Mouse (Mus musculus) lung, embryonic 16.5 days (tissue): ENCODE results near the gene Gng2. TPM values are rescaled to one million over a fixed set of nuclear protein-coding genes. Genes with fewer than 3 reads are reported as not detected.
A peak's percentile ranks its signal among the peaks of the same experiment; 100 is the strongest.

Experiments used
- ATAC-seq: fragments of 200-750 bp; cut with Nextera tagmentation; 2 replicates; pipeline ENCODE4 v1.8.0; 2017; ENCODE audit warnings: low read depth, mild to moderate bottlenecking, moderate library complexity
- H3K27ac ChIP-seq: fragments of 300-500 bp; sonication (generic); 2 replicates; pipeline ENCODE4 v1.5.1; 2014; ENCODE audit warnings: mild to moderate bottlenecking, control low read depth, low read length
- H3K27me3 ChIP-seq: fragments of 300-500 bp; sonication (generic); 2 replicates; pipeline ENCODE4 v1.6.1; 2014; ENCODE audit warnings: low read depth, low read length, mixed read lengths; ENCODE audit not compliant: control insufficient read depth, insufficient read depth
- H3K36me3 ChIP-seq: fragments of 300-500 bp; sonication (generic); 2 replicates; pipeline ENCODE4 v1.6.1; 2014; ENCODE audit warnings: low read length; ENCODE audit not compliant: control insufficient read depth, insufficient read depth
- H3K4me1 ChIP-seq: fragments of 300-500 bp; sonication (generic); replicated peaks from 2 replicates; pipeline ENCODE4 v1.6.1; 2014; ENCODE audit warnings: low read length, mixed read lengths; ENCODE audit not compliant: control insufficient read depth, insufficient read depth
- H3K4me2 ChIP-seq: fragments of 300-500 bp; sonication (generic); 2 replicates; pipeline ENCODE4 v1.6.1; 2014; ENCODE audit warnings: low read depth, low read length, control low read depth
- H3K4me3 ChIP-seq: fragments of 300-500 bp; sonication (generic); 2 replicates; pipeline ENCODE4 v1.5.1; 2014; ENCODE audit warnings: mild to moderate bottlenecking, low read length, control low read depth
- H3K9ac ChIP-seq: fragments of 300-500 bp; sonication (generic); 2 replicates; pipeline ENCODE4 v1.6.1; 2014; ENCODE audit warnings: low read length, control low read depth
- H3K9me3 ChIP-seq: fragments of 300-500 bp; sonication (generic); 2 replicates; pipeline ENCODE4 v1.6.1; 2016; ENCODE audit warnings: low read length; ENCODE audit not compliant: control insufficient read depth
- WGBS: fragments of 180-500 bp; shearing (Covaris S2); extraction: QIAGEN DNeasy Blood & Tissue Kit; methylation state at CpG from one replicate; pipeline ENCODE4 v1.1.7; 2014; 5-methylcytosine and 5-hydroxymethylcytosine counted together
- polyA plus RNA-seq: library from polyadenylated mRNA; unstranded; fragments of >200 nt; fragmentation: Nextera tagmentation; extraction: Ambion mirVana; gene quantifications from 2 replicates; pipeline ENCODE4 v1.2.1, GENCODE M21; 2015

The Gng2 gene
- polyA plus RNA-seq, 1 experiment from 2014 or later, result 69.7 TPM

DNA sequence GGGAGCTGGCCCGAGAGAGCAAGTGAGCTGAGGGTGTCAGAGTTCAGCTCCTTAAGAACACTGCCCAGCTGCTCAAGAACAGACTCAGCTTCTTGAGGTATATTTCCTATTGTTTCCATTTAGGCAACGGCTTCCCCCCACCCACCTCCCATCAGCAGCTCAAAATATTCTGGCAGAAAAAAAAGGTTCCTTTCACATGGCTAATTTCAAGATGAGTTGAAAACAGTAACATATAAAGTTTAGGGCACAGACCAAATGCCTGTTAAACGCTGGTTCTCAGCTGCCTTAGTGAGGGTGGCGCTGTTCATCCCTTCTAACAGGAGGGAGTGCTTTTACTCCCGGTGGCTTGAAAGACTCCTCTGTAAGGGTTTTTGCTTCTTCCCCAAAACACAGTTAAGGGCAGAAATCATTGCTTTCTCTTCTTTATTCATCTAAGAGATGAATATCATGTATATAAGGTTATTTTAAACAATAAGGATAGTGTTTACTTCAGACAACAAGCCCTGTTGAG, 8.4 kb downstream of the Gng2 start:
- Histone ChIP-seq H3K27ac (no peak overlapping the region), H3K4me1 (peaks cover 13% of the 10 kb centered on the region), H3K9ac (no peak overlapping the region), H3K9me3 (no peaks in the 10 kb centered on the region), H3K36me3 (no peaks in the 10 kb centered on the region), H3K4me2 (no peak overlapping the region), H3K4me3 (no peak overlapping the region), H3K27me3 (no peaks in the 10 kb centered on the region)
- no peak for ATAC-seq
- 52% methylated on average over 5 of the region's 5 CpGs for WGBS

DNA sequence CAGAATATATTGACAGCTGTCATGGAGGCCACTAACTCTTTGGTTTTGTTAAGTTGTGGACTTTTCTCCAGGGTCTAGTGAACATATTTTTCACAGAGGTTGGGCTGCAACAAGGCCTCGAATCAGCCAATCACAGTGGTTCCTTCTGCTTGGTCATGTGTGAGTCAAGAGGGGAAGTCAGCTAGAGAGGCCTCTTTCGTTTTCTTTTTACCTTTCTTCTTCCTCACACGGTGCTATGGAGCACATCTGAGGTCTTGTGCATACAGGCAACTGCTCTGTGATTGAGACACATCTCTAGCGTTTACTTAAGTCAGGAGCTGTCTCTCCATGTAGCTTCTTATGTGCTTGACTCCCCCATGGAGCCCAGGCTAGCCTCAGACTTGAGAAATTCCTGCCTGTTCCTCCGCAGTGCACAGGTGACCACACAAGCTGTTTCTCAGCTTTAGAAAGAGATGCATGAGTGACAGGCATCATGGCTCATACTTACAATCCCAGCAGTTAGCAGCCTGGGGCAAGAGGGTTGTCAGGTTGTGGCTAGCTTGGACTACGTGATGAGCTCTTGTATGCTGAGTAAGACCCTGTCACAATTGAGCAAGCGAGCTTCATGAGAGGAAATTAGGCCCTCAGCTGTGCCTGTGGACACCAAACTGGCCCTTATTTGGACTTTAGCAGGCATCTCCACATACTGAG, 9.0 kb downstream of the Gng2 start:
- peaks cover 13% of the 10 kb centered on the region for H3K4me1 ChIP-seq
- H3K9ac ChIP-seq, result no peak overlapping the region
- no peaks in the 10 kb centered on the region for H3K9me3 ChIP-seq
- H3K4me3 ChIP-seq, result no peak overlapping the region
- no peaks in the 10 kb centered on the region for H3K27me3 ChIP-seq
- no peak overlapping the region for H3K4me2 ChIP-seq
- H3K27ac ChIP-seq, result no peak overlapping the region
- 66% methylated on average over 7 of the region's 7 CpGs for WGBS
- no peak for ATAC-seq
- H3K36me3 ChIP-seq, result no peaks in the 10 kb centered on the region

DNA sequence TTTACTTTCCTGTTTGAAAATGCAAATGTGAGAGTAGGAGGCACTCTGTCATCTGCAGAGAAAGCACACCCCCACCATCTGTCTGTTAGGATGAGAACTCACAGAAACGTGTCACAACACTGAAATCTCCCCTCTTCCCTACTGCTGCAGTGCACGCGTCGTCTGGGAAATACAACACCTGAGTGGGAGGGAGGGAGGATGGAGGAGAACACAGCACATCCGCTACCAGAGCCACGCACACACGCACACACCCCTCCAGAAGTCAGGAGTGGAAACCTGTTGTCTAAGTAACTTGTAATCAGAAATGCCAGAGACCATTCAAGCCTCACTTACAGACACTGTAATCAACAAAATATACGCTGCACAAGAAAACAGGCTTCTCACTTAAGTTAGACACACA, 9.9 kb downstream of the Gng2 start:
- no peaks in the 10 kb centered on the region for H3K36me3 ChIP-seq
- 73% methylated on average over 8 of the region's 8 CpGs for WGBS
- no peak overlapping the region for H3K4me2 ChIP-seq
- H3K4me1 ChIP-seq, result peaks cover 15% of the 10 kb centered on the region
- H3K9ac ChIP-seq, result no peak overlapping the region
- H3K4me3 ChIP-seq, result no peak overlapping the region
- H3K27ac ChIP-seq, result no peak overlapping the region
- H3K9me3 ChIP-seq, result no peaks in the 10 kb centered on the region
- ATAC-seq, result no peak
- H3K27me3 ChIP-seq, result no peaks in the 10 kb centered on the region

DNA sequence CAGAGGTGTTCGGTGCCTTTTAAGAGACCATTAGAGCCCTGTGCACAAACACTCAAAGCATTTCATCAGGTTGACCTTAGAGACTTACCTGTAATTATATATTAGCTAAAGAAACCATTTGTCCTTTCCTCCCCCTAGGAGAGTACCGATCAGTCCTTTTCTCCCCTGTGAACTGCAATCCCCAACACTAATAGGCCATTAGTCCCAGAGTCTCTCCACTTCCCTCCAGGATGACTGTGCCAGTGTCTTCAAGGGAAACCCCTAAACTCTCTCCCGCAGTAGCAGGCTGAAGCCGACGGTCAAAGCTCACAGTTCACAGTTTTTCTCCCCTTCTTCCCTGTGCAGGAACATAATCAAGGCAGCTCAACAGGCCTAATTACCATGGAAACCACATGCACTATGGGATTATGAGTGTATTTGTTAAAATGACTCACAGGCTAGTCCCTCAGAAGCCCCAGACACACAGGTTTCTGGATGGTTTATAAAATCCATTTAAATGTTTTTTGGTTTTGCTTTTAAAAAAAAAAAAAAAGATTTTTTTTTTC, 13.4 kb downstream of the Gng2 start:
- ATAC-seq, result peak; percentile 59; the same call in 1 of the 2 replicates
- peak overlapping the region; percentile 44; the same call in 1 of the 2 replicates for H3K9ac ChIP-seq

DNA sequence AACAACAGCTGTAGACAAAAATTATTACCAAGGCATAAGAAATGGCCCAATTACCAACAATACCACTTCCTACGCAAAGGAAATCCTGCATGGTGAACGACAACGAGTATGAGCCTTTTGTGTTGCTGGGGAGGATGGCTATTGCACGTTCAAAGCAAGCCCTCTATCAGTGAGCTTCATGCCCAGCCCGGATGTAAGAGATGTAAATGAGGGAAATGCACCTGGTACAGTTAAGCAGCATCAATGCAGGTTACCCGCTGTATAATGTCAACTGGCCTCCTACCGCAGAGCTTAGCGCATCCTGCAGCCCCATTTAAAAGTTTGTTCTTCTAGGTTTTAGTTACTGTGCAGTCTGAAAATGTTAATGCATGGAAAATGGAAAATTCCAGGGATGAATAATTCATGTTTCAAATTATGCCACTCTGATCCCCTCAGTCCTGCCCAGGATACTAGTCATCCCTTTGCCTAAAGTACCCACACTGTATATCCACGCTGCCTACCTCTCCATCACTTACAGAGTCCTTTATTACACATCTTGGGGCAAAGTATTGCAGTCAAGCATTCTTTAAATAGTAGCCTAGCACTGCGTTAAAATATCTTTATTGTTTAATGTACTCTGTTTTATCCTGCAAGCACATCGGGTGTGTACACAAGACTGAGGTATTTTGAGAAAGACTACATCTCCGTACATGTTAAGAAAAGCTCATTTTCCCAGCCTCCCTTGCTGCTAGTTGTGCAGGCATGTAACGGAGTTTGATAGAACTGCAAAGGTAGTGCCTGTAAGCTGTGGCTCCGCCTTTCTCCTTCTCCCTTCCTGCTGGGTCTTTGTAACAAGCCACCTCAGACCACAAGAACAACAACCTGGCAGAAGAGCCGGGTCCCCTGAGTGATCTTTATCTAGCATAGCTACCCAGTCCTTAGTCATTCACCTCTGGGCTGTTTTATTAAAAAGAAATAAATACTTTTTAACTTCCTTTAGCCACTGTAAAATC, 15.2 kb downstream of the Gng2 start:
- no peak overlapping the region for H3K4me2 ChIP-seq
- no peak for ATAC-seq
- H3K27ac ChIP-seq, result no peak overlapping the region
- no peaks in the 10 kb centered on the region for H3K9me3 ChIP-seq
- H3K9ac ChIP-seq, result no peak overlapping the region
- no peaks in the 10 kb centered on the region for H3K27me3 ChIP-seq
- no peak overlapping the region for H3K4me3 ChIP-seq
- H3K4me1 ChIP-seq, result peaks cover 10% of the 10 kb centered on the region
- H3K36me3 ChIP-seq, result no peaks in the 10 kb centered on the region
- WGBS, result 64% methylated on average over 15 of the region's 15 CpGs

More for the DNA sequence above, 13.4 kb downstream of the Gng2 start:
- WGBS, result 48% methylated on average over 5 of the region's 5 CpGs
- Histone ChIP-seq H3K4me1 (peaks cover 10% of the 10 kb centered on the region), H3K4me2 (no peak overlapping the region), H3K36me3 (no peaks in the 10 kb centered on the region), H3K9me3 (no peaks in the 10 kb centered on the region), H3K27ac (no peak overlapping the region; the same call in 1 of the 2 replicates), H3K27me3 (no peaks in the 10 kb centered on the region), H3K4me3 (no peak overlapping the region)

DNA sequence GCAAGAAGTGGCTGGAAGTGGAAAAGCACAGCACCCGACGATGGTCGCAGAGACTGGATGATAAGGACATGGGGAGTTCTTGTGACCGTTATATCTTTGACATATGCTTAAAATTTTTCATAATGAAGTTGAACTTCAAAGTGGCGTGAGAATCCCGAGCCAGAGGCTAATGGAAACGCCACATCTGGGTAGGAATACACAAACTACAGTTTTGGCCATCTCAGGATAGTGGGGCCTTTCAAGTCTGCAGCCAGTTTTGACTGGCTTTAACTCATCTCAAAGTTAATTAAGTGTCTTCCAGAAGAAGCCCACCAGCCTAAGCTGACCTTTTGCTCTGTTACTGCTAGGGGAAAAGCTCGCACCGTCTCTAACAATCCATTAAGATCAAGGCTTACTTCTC, 17.6 kb downstream of the Gng2 start:
- Histone ChIP-seq H3K27me3 (no peaks in the 10 kb centered on the region), H3K4me2 (no peak overlapping the region), H3K27ac (no peak overlapping the region), H3K9me3 (no peaks in the 10 kb centered on the region), H3K36me3 (no peaks in the 10 kb centered on the region), H3K9ac (no peak overlapping the region), H3K4me3 (no peak overlapping the region), H3K4me1 (peaks cover 10% of the 10 kb centered on the region)
- 42% methylated on average over 9 of the region's 9 CpGs for WGBS
- peak; percentile 39; the same call in 1 of the 2 replicates for ATAC-seq

DNA sequence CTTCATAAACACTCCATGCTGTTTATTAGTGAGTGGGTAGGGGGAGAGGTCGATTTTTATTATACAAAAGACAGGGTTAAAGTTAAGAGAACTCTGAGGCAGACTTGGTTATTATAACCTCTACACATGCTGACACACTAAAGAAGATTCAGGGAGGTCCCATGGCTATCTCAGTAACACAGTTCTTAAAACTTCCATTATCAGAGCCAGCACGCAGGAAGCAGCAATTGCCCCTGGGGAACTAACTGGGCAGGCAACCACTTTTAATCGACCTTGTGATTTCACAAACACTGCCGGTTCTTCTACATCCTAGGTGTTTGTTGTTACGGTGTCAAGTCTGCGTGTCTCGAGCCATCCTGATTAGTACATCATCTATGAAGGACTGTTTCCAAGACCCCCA, 22.4 kb downstream of the Gng2 start:
- H3K9me3 ChIP-seq, result no peaks in the 10 kb centered on the region
- WGBS, result 73% methylated on average over 7 of the region's 7 CpGs
- H3K27ac ChIP-seq, result no peak overlapping the region
- no peak overlapping the region for H3K4me3 ChIP-seq
- ATAC-seq, result no peak
- H3K4me2 ChIP-seq, result no peak overlapping the region
- H3K9ac ChIP-seq, result no peak overlapping the region
- no peaks in the 10 kb centered on the region for H3K36me3 ChIP-seq
- peaks cover 5% of the 10 kb centered on the region for H3K4me1 ChIP-seq
- no peaks in the 10 kb centered on the region for H3K27me3 ChIP-seq

DNA sequence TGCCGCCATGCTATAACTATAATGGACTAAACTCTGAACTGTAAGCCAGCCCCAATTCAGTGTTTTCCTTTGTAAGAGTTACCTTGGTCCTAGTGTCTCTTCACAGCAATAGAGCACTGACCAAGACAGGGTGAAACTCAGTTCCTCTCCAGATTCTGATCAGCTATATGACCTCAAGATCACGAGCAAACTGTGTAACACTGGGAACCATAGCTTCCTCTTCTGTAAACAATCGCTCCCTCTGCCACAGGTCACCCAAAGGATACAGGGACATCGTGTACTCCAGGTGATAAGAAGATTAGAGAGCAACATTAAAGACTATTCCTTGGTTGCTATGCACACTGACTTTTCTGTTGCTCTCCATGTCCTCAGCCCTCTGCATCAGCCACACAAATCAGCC, 26.6 kb downstream of the Gng2 start:
- Histone ChIP-seq H3K36me3 (no peaks in the 10 kb centered on the region), H3K4me2 (no peak overlapping the region), H3K9ac (no peak overlapping the region), H3K4me1 (no peaks in the 10 kb centered on the region), H3K9me3 (no peaks in the 10 kb centered on the region), H3K4me3 (no peak overlapping the region), H3K27me3 (no peaks in the 10 kb centered on the region), H3K27ac (no peak overlapping the region)
- WGBS, result 57% methylated on average over 4 of the region's 4 CpGs
- no peak for ATAC-seq

DNA sequence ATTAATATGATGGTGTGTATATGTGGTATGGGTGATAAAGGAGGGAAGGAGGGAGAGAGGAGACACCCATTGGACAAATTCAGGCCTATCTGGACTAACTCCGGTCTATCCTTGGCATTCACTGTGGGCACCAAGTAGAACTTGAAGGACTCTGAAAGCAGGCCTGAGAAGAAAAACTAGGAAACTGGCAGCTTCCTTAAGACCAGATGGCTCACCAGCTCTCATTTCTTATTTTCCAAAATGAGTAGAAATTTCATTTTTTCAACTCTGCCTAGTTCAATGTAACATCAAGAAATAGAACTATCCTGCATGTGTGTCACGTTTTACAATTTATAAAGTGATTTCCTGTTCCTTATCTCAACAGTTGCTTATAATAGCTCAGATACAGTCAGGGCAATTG, 28.0 kb downstream of the Gng2 start:
- ATAC-seq, result no peak
- no peaks in the 10 kb centered on the region for H3K27me3 ChIP-seq
- H3K4me1 ChIP-seq, result no peaks in the 10 kb centered on the region
- H3K4me3 ChIP-seq, result no peak overlapping the region
- no peaks in the 10 kb centered on the region for H3K36me3 ChIP-seq
- H3K9ac ChIP-seq, result no peak overlapping the region
- no peak overlapping the region for H3K27ac ChIP-seq
- H3K9me3 ChIP-seq, result no peaks in the 10 kb centered on the region
- no peak overlapping the region for H3K4me2 ChIP-seq
- WGBS, result 66% methylated on average over 2 of the region's 2 CpGs
